Mouse (Mus musculus) forebrain, embryonic 16.5 days (tissue): ENCODE measurements at regions not wholly inside any gene's neighbourhood (a gene's known extent, or its start where the extent isn't known, plus 50 kb on each side); places are given as distances from the start of the nearest gene placed in this dataset.

Experiments used
- ATAC-seq: fragments of 200-750 bp; cut with Nextera tagmentation; 2 replicates; pipeline ENCODE4 v1.8.0; 2017; ENCODE audit warnings: mild to moderate bottlenecking, moderate library complexity
- H3K27ac ChIP-seq: fragments of 300-500 bp; sonication (generic); 2 replicates; pipeline ENCODE4 v1.5.1; 2014; ENCODE audit warnings: low read length, control low read depth
- H3K27me3 ChIP-seq: fragments of 300-500 bp; sonication (generic); replicated peaks from 2 replicates; pipeline ENCODE4 v1.6.1; 2014; ENCODE audit warnings: low read length; ENCODE audit not compliant: control insufficient read depth, insufficient read depth
- H3K36me3 ChIP-seq: fragments of 300-500 bp; sonication (generic); 2 replicates; pipeline ENCODE4 v1.6.1; 2014; ENCODE audit not compliant: control insufficient read depth, insufficient read depth
- H3K4me1 ChIP-seq: fragments of 300-500 bp; sonication (generic); replicated peaks from 2 replicates; pipeline ENCODE4 v1.6.1; 2014; ENCODE audit warnings: low read length; ENCODE audit not compliant: control insufficient read depth, insufficient read depth
- H3K4me2 ChIP-seq: fragments of 300-500 bp; sonication (generic); 2 replicates; pipeline ENCODE4 v1.6.1; 2014; ENCODE audit warnings: mild to moderate bottlenecking, low read length, control low read depth
- H3K4me3 ChIP-seq: fragments of 300-500 bp; sonication (generic); replicated peaks from 2 replicates; pipeline ENCODE4 v1.5.1; 2014; ENCODE audit warnings: mild to moderate bottlenecking, low read length, control low read depth
- H3K9ac ChIP-seq: fragments of 300-500 bp; sonication (generic); replicated peaks from 2 replicates; pipeline ENCODE4 v1.6.1; 2014; ENCODE audit warnings: low read depth, low read length, control low read depth
- H3K9me3 ChIP-seq: fragments of 300-500 bp; sonication (generic); 2 replicates; pipeline ENCODE4 v1.6.1; 2016; ENCODE audit warnings: low read length; ENCODE audit not compliant: control insufficient read depth
- WGBS: fragments of 180-500 bp; shearing (Covaris S2); extraction: QIAGEN DNeasy Blood & Tissue Kit; methylation state at CpG from one replicate; pipeline ENCODE4 v1.1.7; 2014; 5-methylcytosine and 5-hydroxymethylcytosine counted together

DNA sequence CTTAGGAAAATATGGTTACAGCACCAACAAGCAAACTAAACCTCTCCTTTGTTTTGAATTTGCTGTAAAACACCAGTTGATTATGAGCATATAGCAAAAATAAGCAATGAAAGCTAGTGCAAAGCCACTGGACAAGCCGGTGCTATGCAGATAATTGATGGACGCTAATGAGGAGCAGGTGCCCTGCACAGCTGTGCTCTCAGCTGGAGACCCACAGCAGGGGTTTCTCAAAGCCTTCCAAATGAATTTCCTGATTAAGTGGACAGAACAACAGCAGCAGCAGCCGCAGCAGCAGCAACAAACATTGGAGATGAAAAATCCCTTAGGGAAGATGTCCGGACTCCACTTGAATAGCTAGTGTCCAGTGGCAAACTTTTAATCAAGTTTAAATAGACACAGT lies 109.2 kb downstream of the Alg10b start:
- Histone ChIP-seq H3K4me3 (no peak overlapping the region), H3K36me3 (no peaks in the 10 kb centered on the region), H3K27ac (no peak overlapping the region), H3K9me3 (no peaks in the 10 kb centered on the region), H3K4me2 (no peak overlapping the region), H3K27me3 (no peaks in the 10 kb centered on the region), H3K9ac (no peak overlapping the region), H3K4me1 (no peaks in the 10 kb centered on the region)
- 2% methylated on average over 4 of the region's 4 CpGs for WGBS
- ATAC-seq: no peak

DNA sequence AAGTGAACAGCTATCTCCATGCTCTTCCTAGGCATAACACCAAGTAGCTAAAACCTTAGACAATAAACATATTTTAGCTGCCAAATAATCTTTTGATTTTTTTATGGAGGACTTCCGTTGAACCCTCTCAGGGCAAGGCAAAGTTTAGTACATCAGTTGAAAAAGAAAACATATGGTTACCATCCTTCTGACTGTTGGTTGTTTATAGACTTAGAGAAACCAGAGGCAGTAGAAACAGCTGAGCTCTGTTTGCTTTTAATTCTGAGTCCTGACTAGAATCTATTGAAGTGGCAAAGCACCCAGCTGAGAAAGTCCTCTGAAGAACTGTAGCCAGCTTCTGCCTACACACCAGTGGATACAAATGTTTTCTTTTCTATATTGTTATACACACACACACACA lies 109.7 kb downstream of the Alg10b start:
- no peak for ATAC-seq
- Histone ChIP-seq H3K4me1 (no peaks in the 10 kb centered on the region), H3K4me3 (no peak overlapping the region), H3K9me3 (no peaks in the 10 kb centered on the region), H3K4me2 (no peak overlapping the region), H3K27ac (no peak overlapping the region), H3K27me3 (no peaks in the 10 kb centered on the region), H3K36me3 (no peaks in the 10 kb centered on the region), H3K9ac (no peak overlapping the region)
- WGBS: 39% methylated on average over 1 of the region's 1 CpGs

DNA sequence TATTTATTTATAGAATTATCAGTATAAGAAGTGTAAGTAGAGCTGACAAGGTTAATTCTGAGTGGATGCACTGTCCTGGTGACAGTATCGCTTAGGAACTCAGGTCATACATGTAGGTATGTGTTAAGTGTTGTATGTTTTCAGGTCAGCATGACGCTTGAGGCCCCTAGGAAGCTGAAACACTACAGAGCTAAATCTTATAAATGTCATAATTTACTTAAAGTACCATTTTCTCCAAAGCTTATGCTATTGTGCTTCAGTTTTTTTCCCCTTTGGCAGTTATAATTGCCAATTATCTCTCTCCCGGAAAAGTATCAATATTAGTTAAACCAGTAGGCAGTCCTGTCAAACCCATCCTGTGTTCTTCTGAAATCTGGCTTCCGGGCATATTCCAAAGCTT lies 110.3 kb downstream of the Alg10b start:
- Histone ChIP-seq H3K9me3 (no peaks in the 10 kb centered on the region), H3K27me3 (no peaks in the 10 kb centered on the region), H3K27ac (no peak overlapping the region), H3K4me3 (no peak overlapping the region), H3K4me1 (no peaks in the 10 kb centered on the region), H3K4me2 (no peak overlapping the region), H3K36me3 (no peaks in the 10 kb centered on the region), H3K9ac (no peak overlapping the region)
- WGBS: 59% methylated on average over 4 of the region's 4 CpGs
- no peak for ATAC-seq

DNA sequence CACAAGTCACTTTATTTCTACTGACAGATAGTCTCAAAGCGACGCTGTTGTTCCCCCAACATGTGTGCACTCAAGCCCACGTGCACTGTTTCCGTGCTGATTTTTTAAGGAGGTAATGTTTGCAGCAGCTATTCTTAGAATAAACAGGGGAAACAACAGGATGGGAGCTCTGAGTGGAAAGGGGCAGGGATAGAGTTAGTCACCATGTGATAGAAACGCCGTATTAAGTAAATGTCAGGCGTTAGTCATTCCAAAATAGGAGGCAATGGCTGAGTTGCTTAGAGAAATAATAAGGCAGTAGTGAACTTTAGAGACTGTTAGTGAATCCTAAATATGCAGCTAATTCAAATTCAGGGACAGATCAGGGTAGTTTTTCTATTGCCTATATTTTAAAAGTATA lies 111.4 kb downstream of the Alg10b start:
- 70% methylated on average over 7 of the region's 7 CpGs for WGBS
- H3K27me3 ChIP-seq: no peaks in the 10 kb centered on the region
- H3K9me3 ChIP-seq: no peaks in the 10 kb centered on the region
- no peak overlapping the region for H3K27ac ChIP-seq
- no peaks in the 10 kb centered on the region for H3K4me1 ChIP-seq
- ATAC-seq: no peak
- no peak overlapping the region for H3K4me2 ChIP-seq
- no peak overlapping the region for H3K9ac ChIP-seq
- H3K4me3 ChIP-seq: no peak overlapping the region
- no peaks in the 10 kb centered on the region for H3K36me3 ChIP-seq

GRCm38 (mm10) chr15:90340089-90340488 lies 116.0 kb downstream of the Alg10b start:
- WGBS: 87% methylated on average over 1 of the region's 1 CpGs
- no peak overlapping the region for H3K27ac ChIP-seq
- H3K4me3 ChIP-seq: no peak overlapping the region
- no peak overlapping the region for H3K4me2 ChIP-seq
- H3K36me3 ChIP-seq: no peaks in the 10 kb centered on the region
- H3K9me3 ChIP-seq: no peaks in the 10 kb centered on the region
- ATAC-seq: no peak
- H3K9ac ChIP-seq: no peak overlapping the region
- no peaks in the 10 kb centered on the region for H3K27me3 ChIP-seq
- peaks cover 5% of the 10 kb centered on the region for H3K4me1 ChIP-seq

GRCm38 (mm10) chr15:90341261-90341660 lies 117.2 kb downstream of the Alg10b start:
- H3K9me3 ChIP-seq: no peaks in the 10 kb centered on the region

DNA sequence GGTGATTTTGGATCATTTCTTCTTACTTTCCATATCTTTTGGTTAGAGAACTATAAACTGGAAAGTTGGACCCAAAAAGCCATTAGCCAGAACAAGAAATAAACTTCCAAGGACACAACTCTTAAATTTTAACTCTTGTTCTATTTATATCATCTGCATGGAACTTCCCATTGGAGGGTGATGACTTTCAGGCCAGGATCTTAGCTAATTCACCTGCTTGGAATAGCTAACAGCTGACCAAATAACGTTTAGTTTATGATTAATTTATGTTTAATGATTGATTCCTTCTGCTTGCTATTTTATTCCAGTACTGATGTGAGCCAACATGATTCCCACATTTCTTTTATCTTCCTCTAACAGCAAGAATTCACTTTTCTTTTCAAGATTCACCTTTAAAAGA lies 119.7 kb downstream of the Alg10b start:
- Histone ChIP-seq H3K4me1 (peaks cover 5% of the 10 kb centered on the region), H3K4me2 (no peak overlapping the region), H3K4me3 (no peak overlapping the region), H3K27me3 (no peaks in the 10 kb centered on the region), H3K27ac (no peak overlapping the region), H3K36me3 (no peaks in the 10 kb centered on the region), H3K9me3 (peaks cover 3% of the 10 kb centered on the region; the same call in 1 of the 2 replicates), H3K9ac (no peak overlapping the region)
- WGBS: 73% methylated on average over 1 of the region's 1 CpGs
- no peak for ATAC-seq

More at GRCm38 (mm10) chr15:90341261-90341660, 117.2 kb downstream of the Alg10b start:
- Histone ChIP-seq H3K4me2 (no peak overlapping the region), H3K36me3 (no peaks in the 10 kb centered on the region), H3K27me3 (no peaks in the 10 kb centered on the region), H3K9ac (no peak overlapping the region), H3K4me3 (no peak overlapping the region), H3K27ac (no peak overlapping the region), H3K4me1 (peaks cover 5% of the 10 kb centered on the region)
- 67% methylated on average over 2 of the region's 2 CpGs for WGBS
- no peak for ATAC-seq

DNA sequence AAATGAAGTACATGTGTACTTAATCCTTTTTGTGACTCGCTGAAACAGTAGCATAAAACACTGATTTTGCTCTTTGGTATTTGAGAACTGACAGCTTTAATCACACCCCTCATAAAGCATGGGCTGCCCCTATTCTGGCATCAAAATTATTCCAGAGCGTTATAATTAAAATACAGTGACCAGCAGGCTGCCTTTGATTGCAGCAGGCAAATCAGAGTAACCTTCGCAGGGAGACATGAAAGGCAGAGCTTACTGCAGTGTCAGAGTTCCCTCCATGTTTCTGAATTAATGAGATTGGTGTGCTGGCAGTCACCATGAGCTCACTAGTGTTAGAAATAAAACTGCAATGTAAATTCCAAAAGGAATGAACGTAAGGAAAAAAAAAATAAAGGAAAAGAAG lies 120.8 kb downstream of the Alg10b start:
- H3K9ac ChIP-seq: no peak overlapping the region
- H3K9me3 ChIP-seq: peaks cover 3% of the 10 kb centered on the region; the same call in 1 of the 2 replicates
- no peak overlapping the region for H3K4me3 ChIP-seq
- peaks cover 5% of the 10 kb centered on the region for H3K4me1 ChIP-seq
- H3K27me3 ChIP-seq: no peaks in the 10 kb centered on the region
- 7% methylated on average over 4 of the region's 4 CpGs for WGBS
- H3K4me2 ChIP-seq: no peak overlapping the region
- no peaks in the 10 kb centered on the region for H3K36me3 ChIP-seq
- ATAC-seq: 0 out of 2 replicates have a peak, but pooled peaks have one; percentile 26
- no peak overlapping the region for H3K27ac ChIP-seq

- Histone ChIP-seq H3K9ac (no peak overlapping the region), H3K27me3 (no peaks in the 10 kb centered on the region), H3K9me3 (peaks cover 3% of the 10 kb centered on the region; the same call in 1 of the 2 replicates), H3K4me2 (no peak overlapping the region), H3K27ac (no peak overlapping the region), H3K36me3 (no peaks in the 10 kb centered on the region), H3K4me3 (no peak overlapping the region), H3K4me1 (peaks cover 5% of the 10 kb centered on the region)
- 61% methylated on average over 9 of the region's 9 CpGs for WGBS
- ATAC-seq: no peak
Measured at GRCm38 (mm10) chr15:90346162-90346561, 122.1 kb downstream of the Alg10b start.

GRCm38 (mm10) chr15:90346757-90347156 lies 122.6 kb downstream of the Alg10b start:
- no peak overlapping the region for H3K4me2 ChIP-seq
- no peak overlapping the region for H3K27ac ChIP-seq

More at GRCm38 (mm10) chr15:90346757-90347156, 122.6 kb downstream of the Alg10b start:
- no peak for ATAC-seq
- WGBS: 74% methylated on average over 9 of the region's 9 CpGs
- H3K4me3 ChIP-seq: no peak overlapping the region
- H3K4me1 ChIP-seq: peaks cover 5% of the 10 kb centered on the region
- H3K9me3 ChIP-seq: peaks cover 3% of the 10 kb centered on the region; the same call in 1 of the 2 replicates
- H3K36me3 ChIP-seq: no peaks in the 10 kb centered on the region
- no peaks in the 10 kb centered on the region for H3K27me3 ChIP-seq
- no peak overlapping the region for H3K9ac ChIP-seq
